Mouse (Mus musculus): ENCODE results near the gene Cbx5. TPM values are rescaled to one million over a fixed set of nuclear protein-coding genes. Genes with fewer than 3 reads are reported as not detected.

The Cbx5 gene
- polyA plus RNA-seq, 1 experiment from 2014 or later, result 26.8 TPM

DNA sequence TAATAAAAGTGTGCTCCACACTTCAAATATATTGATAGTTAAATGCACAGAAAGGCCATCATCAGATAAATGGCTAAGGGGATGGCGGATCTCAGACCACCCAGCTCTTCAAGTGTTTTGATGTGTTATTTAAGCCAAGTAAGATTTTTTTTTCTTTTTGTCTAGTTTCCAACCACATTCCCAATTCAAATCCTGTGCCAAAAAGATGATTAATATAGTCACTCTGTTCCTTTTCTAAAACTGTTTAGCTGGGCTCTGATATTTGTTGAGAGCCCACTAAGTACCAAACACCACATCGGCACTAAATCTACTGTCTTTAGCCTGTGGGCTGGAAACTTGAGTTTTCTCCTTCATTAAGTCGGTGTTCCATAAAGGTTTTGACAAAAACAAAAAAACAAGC is 12.6 kb downstream of the Cbx5 start:
- 42% methylated on average over 3 of the region's 3 CpGs for WGBS
- H3K9me3 ChIP-seq (ENCODE audit: control insufficient read depth, low read length), result no peaks in the 10 kb centered on the region
- no peak overlapping the region for H3K27ac ChIP-seq (replicated peaks)
- TF ChIP-seq EP300 (optimal IDR thresholded peaks at IDR 0.05) (no peak), CTCF (IDR thresholded peaks at IDR 0.05; ENCODE audit: low read depth) (no peak)
- H3K9ac ChIP-seq (ENCODE audit: low read length), result no peak overlapping the region
- ATAC-seq (ENCODE audit: low FRiP score, low TSS enrichment), result no peak
- DNase-seq (ENCODE audit: low spot score), result no peak
- no peak overlapping the region for H3K4me2 ChIP-seq (replicated peaks; ENCODE audit: low read depth)
- no peaks in the 10 kb centered on the region for H3K36me3 ChIP-seq (ENCODE audit: control insufficient read depth, insufficient read depth, low read length)
- H3K4me3 ChIP-seq (ENCODE audit: low read depth, low read length), result no peak overlapping the region
- H3K4me1 ChIP-seq (replicated peaks; ENCODE audit: control insufficient read depth, insufficient read depth), result no peaks in the 10 kb centered on the region
- H3K27me3 ChIP-seq (ENCODE audit: control insufficient read depth, insufficient read depth, low read length), result no peaks in the 10 kb centered on the region

DNA sequence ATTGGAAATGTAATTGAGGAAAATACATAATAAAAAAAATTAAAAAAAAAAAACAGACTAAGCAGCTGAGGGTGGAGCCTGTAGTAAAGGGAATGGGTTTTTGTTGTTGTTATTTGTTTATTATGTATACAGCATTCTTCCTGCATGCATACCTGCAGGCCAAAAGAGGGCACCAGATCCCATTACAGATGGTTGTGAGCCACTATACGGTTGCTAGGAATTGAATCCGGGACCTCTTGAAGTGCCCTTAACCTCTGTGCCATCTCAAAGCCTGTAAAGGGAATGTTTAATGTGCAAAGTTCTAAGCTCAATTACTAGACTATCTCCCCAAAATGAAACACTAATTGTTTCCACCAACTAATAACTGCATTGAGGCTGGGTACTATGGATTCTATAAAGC is 15.5 kb downstream of the Cbx5 start:
- Histone ChIP-seq H3K4me2 (replicated peaks; ENCODE audit: low read depth) (no peak overlapping the region), H3K9ac (ENCODE audit: low read length) (no peak overlapping the region), H3K9me3 (ENCODE audit: control insufficient read depth, low read length) (no peaks in the 10 kb centered on the region), H3K27ac (replicated peaks) (no peak overlapping the region), H3K27me3 (ENCODE audit: control insufficient read depth, insufficient read depth, low read length) (no peaks in the 10 kb centered on the region), H3K4me1 (replicated peaks; ENCODE audit: control insufficient read depth, insufficient read depth) (no peaks in the 10 kb centered on the region), H3K36me3 (ENCODE audit: control insufficient read depth, insufficient read depth, low read length) (no peaks in the 10 kb centered on the region), H3K4me3 (ENCODE audit: low read depth, low read length) (no peak overlapping the region)
- DNase-seq (ENCODE audit: low spot score) (no peak), ATAC-seq (ENCODE audit: low FRiP score, low TSS enrichment) (no peak)
- WGBS, result 84% methylated on average over 2 of the region's 2 CpGs
- TF ChIP-seq CTCF (IDR thresholded peaks at IDR 0.05; ENCODE audit: low read depth) (peak; percentile 27), EP300 (optimal IDR thresholded peaks at IDR 0.05) (no peak)

DNA sequence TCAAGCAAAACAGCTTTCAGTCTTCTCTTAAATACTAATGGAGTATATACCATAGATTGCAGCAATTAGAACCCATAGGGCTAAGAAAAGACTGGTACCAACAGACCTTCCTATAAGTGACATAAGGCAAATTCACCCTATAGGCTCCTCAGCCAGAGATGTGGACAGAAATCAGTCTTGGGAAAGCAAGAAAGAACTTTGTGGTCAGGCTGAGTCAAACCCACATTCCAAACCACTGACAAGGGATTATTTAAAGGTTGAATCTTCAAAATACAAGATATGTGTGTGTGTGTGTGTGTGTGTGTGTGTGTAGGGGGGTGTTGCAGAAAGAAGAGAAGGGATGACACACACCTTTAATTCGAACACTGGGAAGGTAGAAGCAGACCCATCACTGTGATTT is 18.2 kb downstream of the Cbx5 start:
- no peak for TF ChIP-seq EP300 (optimal IDR thresholded peaks at IDR 0.05)
- TF ChIP-seq CTCF (IDR thresholded peaks at IDR 0.05; ENCODE audit: low read depth), result no peak
- Histone ChIP-seq H3K4me3 (ENCODE audit: low read depth, low read length) (no peak overlapping the region), H3K27me3 (ENCODE audit: control insufficient read depth, insufficient read depth, low read length) (no peaks in the 10 kb centered on the region), H3K4me1 (replicated peaks; ENCODE audit: control insufficient read depth, insufficient read depth) (no peaks in the 10 kb centered on the region), H3K9ac (ENCODE audit: low read length) (no peak overlapping the region), H3K27ac (replicated peaks) (0 out of 2 replicates have a peak overlapping the region, but pooled peaks have one; percentile 19), H3K9me3 (ENCODE audit: control insufficient read depth, low read length) (no peaks in the 10 kb centered on the region), H3K4me2 (replicated peaks; ENCODE audit: low read depth) (no peak overlapping the region), H3K36me3 (ENCODE audit: control insufficient read depth, insufficient read depth, low read length) (no peaks in the 10 kb centered on the region)
- 75% methylated on average over 1 of the region's 1 CpGs for WGBS
- DNase-seq (ENCODE audit: low spot score) (no peak), ATAC-seq (ENCODE audit: low FRiP score, low TSS enrichment) (no peak)

DNA sequence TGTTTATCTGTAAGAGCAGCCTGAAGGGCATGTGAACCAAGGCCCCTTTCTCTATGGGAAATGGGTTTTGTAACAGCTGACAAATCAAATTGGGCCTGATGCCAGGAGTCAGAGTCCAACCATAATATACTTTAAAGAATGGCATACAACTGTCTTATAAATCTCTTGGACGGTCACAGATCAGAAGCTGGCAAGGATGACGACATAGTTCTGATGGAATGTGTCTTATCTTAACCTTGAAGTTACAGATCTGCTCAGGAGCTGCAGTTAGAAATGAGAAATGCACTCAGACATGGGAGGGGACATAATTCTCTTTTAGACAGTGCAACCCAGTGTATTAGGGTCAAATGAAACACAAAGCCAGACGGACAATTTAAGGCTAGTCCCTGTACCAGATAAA is 18.8 kb downstream of the Cbx5 start:
- TF ChIP-seq EP300 (optimal IDR thresholded peaks at IDR 0.05) (no peak), CTCF (IDR thresholded peaks at IDR 0.05; ENCODE audit: low read depth) (no peak)
- DNase-seq (ENCODE audit: low spot score) (no peak), ATAC-seq (ENCODE audit: low FRiP score, low TSS enrichment) (0 out of 2 replicates have a peak, but pooled peaks have one; percentile 29)
- Histone ChIP-seq H3K4me2 (replicated peaks; ENCODE audit: low read depth) (no peak overlapping the region), H3K4me1 (replicated peaks; ENCODE audit: control insufficient read depth, insufficient read depth) (no peaks in the 10 kb centered on the region), H3K4me3 (ENCODE audit: low read depth, low read length) (no peak overlapping the region), H3K36me3 (ENCODE audit: control insufficient read depth, insufficient read depth, low read length) (no peaks in the 10 kb centered on the region), H3K27ac (replicated peaks) (0 out of 2 replicates have a peak overlapping the region, but pooled peaks have one; percentile 19), H3K9me3 (ENCODE audit: control insufficient read depth, low read length) (no peaks in the 10 kb centered on the region), H3K27me3 (ENCODE audit: control insufficient read depth, insufficient read depth, low read length) (no peaks in the 10 kb centered on the region), H3K9ac (ENCODE audit: low read length) (no peak overlapping the region)
- 17% methylated on average over 3 of the region's 3 CpGs for WGBS

DNA sequence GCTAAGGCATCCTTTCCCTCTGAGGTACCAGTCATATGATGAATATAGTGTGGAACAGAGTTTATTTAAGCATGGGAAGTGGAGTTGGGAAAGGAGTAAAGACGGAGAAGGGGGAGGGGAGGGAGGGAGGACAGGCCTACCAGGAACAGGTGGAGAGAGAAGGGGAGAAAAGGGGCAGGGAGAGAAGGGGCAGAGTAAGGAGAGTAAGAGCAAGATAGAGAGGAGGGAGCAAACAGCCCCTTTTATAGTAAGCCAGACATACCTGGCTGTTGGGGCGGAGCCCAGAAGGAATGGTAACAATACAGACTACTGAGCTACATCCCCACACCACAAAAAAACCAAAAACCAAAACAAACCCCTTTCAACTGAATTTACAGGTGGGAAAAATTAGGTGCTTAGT is 23.6 kb downstream of the Cbx5 start:
- H3K27me3 ChIP-seq (ENCODE audit: control insufficient read depth, insufficient read depth, low read length), result no peaks in the 10 kb centered on the region
- H3K4me1 ChIP-seq (replicated peaks; ENCODE audit: control insufficient read depth, insufficient read depth), result no peaks in the 10 kb centered on the region
- no peaks in the 10 kb centered on the region for H3K9me3 ChIP-seq (ENCODE audit: control insufficient read depth, low read length)
- H3K9ac ChIP-seq (ENCODE audit: low read length), result no peak overlapping the region
- peak overlapping the region; percentile 40 for H3K4me2 ChIP-seq (replicated peaks; ENCODE audit: low read depth)
- H3K4me3 ChIP-seq (ENCODE audit: low read depth, low read length), result no peak overlapping the region
- DNase-seq (ENCODE audit: low spot score) (peak; percentile 29), ATAC-seq (ENCODE audit: low FRiP score, low TSS enrichment) (no peak)
- H3K27ac ChIP-seq (replicated peaks), result peak overlapping the region; percentile 80
- WGBS, result 38% methylated on average over 2 of the region's 2 CpGs
- peaks cover 8% of the 10 kb centered on the region for H3K36me3 ChIP-seq (ENCODE audit: control insufficient read depth, insufficient read depth, low read length)
- TF ChIP-seq EP300 (optimal IDR thresholded peaks at IDR 0.05) (no peak), CTCF (IDR thresholded peaks at IDR 0.05; ENCODE audit: low read depth) (no peak)

DNA sequence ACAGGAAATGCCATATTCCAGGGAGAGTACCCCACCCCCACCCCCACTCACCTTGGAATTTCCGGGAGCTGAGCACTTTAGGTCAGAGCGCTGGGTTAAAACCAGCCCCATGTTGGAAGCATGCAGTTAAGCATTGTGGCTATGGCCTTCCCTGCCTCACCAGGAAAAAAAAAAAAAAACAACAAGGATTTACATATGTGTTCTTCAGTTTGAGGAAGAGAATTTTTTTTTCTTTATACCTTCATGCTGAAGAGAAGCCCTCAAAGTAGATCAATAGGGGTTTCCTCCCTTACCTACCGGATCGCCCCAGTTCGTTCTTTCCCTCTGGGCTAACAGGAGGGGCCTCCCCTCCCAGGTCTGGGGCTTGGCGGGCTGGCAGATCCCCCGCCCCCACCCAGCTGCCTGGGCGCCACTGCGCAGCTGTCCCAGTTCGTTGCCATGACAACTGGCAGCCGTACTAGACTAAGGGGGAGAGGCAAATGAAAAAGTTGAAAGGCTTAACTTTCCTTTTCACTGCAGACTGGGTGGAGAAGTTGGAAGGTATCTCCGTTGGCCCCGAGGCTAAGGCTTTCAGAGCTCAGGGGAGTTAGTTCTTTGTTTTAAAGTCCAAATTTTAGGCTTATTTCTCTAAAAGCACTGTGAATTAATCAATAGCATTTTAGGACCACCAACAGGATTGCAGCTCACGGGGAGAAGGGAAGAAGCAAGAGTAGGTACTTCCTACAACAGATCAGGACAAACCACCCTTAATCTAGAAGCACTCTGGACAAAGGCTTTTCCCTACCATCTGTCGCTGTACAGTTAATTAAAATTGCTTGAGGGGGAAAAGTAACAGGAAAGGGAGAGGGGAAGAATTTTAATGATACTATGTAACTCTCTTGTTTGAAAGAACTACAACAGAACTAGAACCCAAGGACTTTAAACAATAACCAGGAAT is 24.4 kb downstream of the Cbx5 start:
- Histone ChIP-seq H3K36me3 (ENCODE audit: control insufficient read depth, insufficient read depth, low read length) (peaks cover 12% of the 10 kb centered on the region), H3K27ac (replicated peaks) (peak overlapping the region; percentile 80), H3K27me3 (ENCODE audit: control insufficient read depth, insufficient read depth, low read length) (no peaks in the 10 kb centered on the region), H3K9ac (ENCODE audit: low read length) (peak overlapping the region; percentile 52), H3K4me1 (replicated peaks; ENCODE audit: control insufficient read depth, insufficient read depth) (no peaks in the 10 kb centered on the region), H3K4me3 (ENCODE audit: low read depth, low read length) (peak overlapping the region; percentile 46), H3K4me2 (replicated peaks; ENCODE audit: low read depth) (peak overlapping the region; percentile 40), H3K9me3 (ENCODE audit: control insufficient read depth, low read length) (no peaks in the 10 kb centered on the region)
- 2% methylated on average over 15 of the region's 15 CpGs for WGBS
- ATAC-seq (ENCODE audit: low FRiP score, low TSS enrichment) (peak; percentile 94), DNase-seq (ENCODE audit: low spot score) (peak; percentile 88)
- TF ChIP-seq CTCF (IDR thresholded peaks at IDR 0.05; ENCODE audit: low read depth) (no peak), EP300 (optimal IDR thresholded peaks at IDR 0.05) (no peak)

Data from stomach, postnatal 0 days (tissue).